Mouse (Mus musculus): ENCODE measurements around the gene Tesk1. TPM values are rescaled to one million over a fixed set of nuclear protein-coding genes. Genes with fewer than 3 reads are reported as not detected.
"Not testable (repeated sequence)": the region's sequence is repeated elsewhere in the genome, so short reads cannot be mapped to it uniquely, and the experiment has no call there.

Tesk1 gene
- total and polyA plus RNA-seq, 2 experiments from 2014 or later, result 5.1 to 55.5 TPM

- no peak for TF ChIP-seq CTCF (IDR thresholded peaks at IDR 0.05; ENCODE audit: low read depth)
- no peak for TF ChIP-seq EP300 (IDR thresholded peaks at IDR 0.05; ENCODE audit: low read depth)
- Histone ChIP-seq H3K4me3 (ENCODE audit: low read depth, low read length) (no peak overlapping the region), H3K27me3 (ENCODE audit: control insufficient read depth, insufficient read depth, low read length) (no peaks in the 10 kb centered on the region), H3K27ac (ENCODE audit: low read depth) (no peak overlapping the region), H3K9me3 (replicated peaks; ENCODE audit: control insufficient read depth, low read length) (no peaks in the 10 kb centered on the region), H3K9ac (replicated peaks; ENCODE audit: low read depth, low read length) (no peak overlapping the region), H3K36me3 (replicated peaks; ENCODE audit: control insufficient read depth, insufficient read depth, low read length) (no peaks in the 10 kb centered on the region), H3K4me2 (ENCODE audit: low read depth, low read length) (no peak overlapping the region), H3K4me1 (ENCODE audit: control insufficient read depth, insufficient read depth) (no peaks in the 10 kb centered on the region)
- ATAC-seq (ENCODE audit: insufficient read depth, low read depth), result no peak
- WGBS, result 78% methylated on average over 5 of the region's 5 CpGs
- DNase-seq (ENCODE audit: low spot score), result no peak
These were observed 39.2 kb downstream of the Tesk1 start for GRCm38 (mm10) chr4:43480985-43481384.

DNA sequence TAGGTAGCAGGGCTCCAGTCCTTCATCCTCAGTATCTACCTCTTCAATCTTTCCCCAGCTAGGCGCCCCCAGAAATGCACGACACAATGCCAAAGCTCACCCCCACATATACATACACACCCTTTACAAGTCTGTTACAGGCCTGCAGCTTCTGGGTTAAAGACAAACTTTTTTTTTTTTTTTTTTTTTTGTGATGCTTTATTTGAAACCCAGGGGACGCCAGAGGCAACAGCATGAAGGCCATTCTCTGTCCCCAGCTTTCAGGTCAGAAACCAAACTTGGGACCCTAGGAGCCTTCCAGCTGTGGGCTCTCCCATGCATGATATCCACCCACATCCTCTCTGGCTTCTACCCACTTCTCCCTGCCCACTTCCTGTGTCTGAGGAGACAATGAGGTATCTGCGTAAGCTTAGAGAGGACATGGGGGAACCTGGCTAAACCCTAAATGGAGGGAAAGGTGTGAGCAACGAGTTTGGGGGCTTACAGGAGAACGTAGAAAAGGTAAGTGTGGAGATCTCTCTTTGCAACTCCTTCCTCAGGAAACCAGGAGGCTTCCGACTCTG is 40.2 kb downstream of the Tesk1 start:
- 58% methylated on average over 7 of the region's 7 CpGs for WGBS
- H3K4me3 ChIP-seq (ENCODE audit: low read depth, low read length), result peak overlapping the region; percentile 15; the same call in 1 of the 2 replicates
- H3K27ac ChIP-seq (ENCODE audit: low read depth), result no peak overlapping the region; the same call in 1 of the 2 replicates
- no peaks in the 10 kb centered on the region for H3K36me3 ChIP-seq (replicated peaks; ENCODE audit: control insufficient read depth, insufficient read depth, low read length)
- TF ChIP-seq CTCF (IDR thresholded peaks at IDR 0.05; ENCODE audit: low read depth) (no peak), EP300 (IDR thresholded peaks at IDR 0.05; ENCODE audit: low read depth) (no peak)
- ATAC-seq (ENCODE audit: insufficient read depth, low read depth) (no peak), DNase-seq (ENCODE audit: low spot score) (no peak)
- H3K9ac ChIP-seq (replicated peaks; ENCODE audit: low read depth, low read length), result no peak overlapping the region
- no peaks in the 10 kb centered on the region for H3K27me3 ChIP-seq (ENCODE audit: control insufficient read depth, insufficient read depth, low read length)
- H3K4me2 ChIP-seq (ENCODE audit: low read depth, low read length), result peak overlapping the region; percentile 25; the same call in 1 of the 2 replicates
- H3K9me3 ChIP-seq (replicated peaks; ENCODE audit: control insufficient read depth, low read length), result no peaks in the 10 kb centered on the region
- H3K4me1 ChIP-seq (ENCODE audit: control insufficient read depth, insufficient read depth), result no peaks in the 10 kb centered on the region

- Histone ChIP-seq H3K4me2 (ENCODE audit: low read depth, low read length) (peak overlapping the region; percentile 25; the same call in 1 of the 2 replicates), H3K4me3 (ENCODE audit: low read depth, low read length) (peak overlapping the region; percentile 15; the same call in 1 of the 2 replicates), H3K27ac (ENCODE audit: low read depth) (no peak overlapping the region; the same call in 1 of the 2 replicates), H3K9me3 (replicated peaks; ENCODE audit: control insufficient read depth, low read length) (no peaks in the 10 kb centered on the region), H3K9ac (replicated peaks; ENCODE audit: low read depth, low read length) (no peak overlapping the region; the same call in 1 of the 2 replicates), H3K4me1 (ENCODE audit: control insufficient read depth, insufficient read depth) (no peaks in the 10 kb centered on the region), H3K36me3 (replicated peaks; ENCODE audit: control insufficient read depth, insufficient read depth, low read length) (no peaks in the 10 kb centered on the region), H3K27me3 (ENCODE audit: control insufficient read depth, insufficient read depth, low read length) (no peaks in the 10 kb centered on the region)
- TF ChIP-seq CTCF (IDR thresholded peaks at IDR 0.05; ENCODE audit: low read depth), result no peak
- TF ChIP-seq EP300 (IDR thresholded peaks at IDR 0.05; ENCODE audit: low read depth), result no peak
- no peak for DNase-seq (ENCODE audit: low spot score)
- 54% methylated on average over 10 of the region's 10 CpGs for WGBS
- ATAC-seq (ENCODE audit: insufficient read depth, low read depth), result no peak
These were observed 40.9 kb downstream of the Tesk1 start for GRCm38 (mm10) chr4:43482591-43482990.

- Histone ChIP-seq H3K9me3 (replicated peaks; ENCODE audit: control insufficient read depth, low read length) (no peaks in the 10 kb centered on the region), H3K27me3 (ENCODE audit: control insufficient read depth, insufficient read depth, low read length) (no peaks in the 10 kb centered on the region), H3K4me2 (ENCODE audit: low read depth, low read length) (peak within 1 kb of the TSS; percentile 25; the same call in 1 of the 2 replicates), H3K9ac (replicated peaks; ENCODE audit: low read depth, low read length) (no peak within 1 kb of the TSS; the same call in 1 of the 2 replicates), H3K4me1 (ENCODE audit: control insufficient read depth, insufficient read depth) (no peaks in the 10 kb centered on the region), H3K27ac (ENCODE audit: low read depth) (no peak within 1 kb of the TSS; the same call in 1 of the 2 replicates), H3K36me3 (replicated peaks; ENCODE audit: control insufficient read depth, insufficient read depth, low read length) (no peaks in the 10 kb centered on the region), H3K4me3 (ENCODE audit: low read depth, low read length) (peak within 1 kb of the TSS; percentile 15; the same call in 1 of the 2 replicates)
- DNase-seq (ENCODE audit: low spot score), result no peak
- ATAC-seq (ENCODE audit: insufficient read depth, low read depth), result no peak
- TF ChIP-seq EP300 (IDR thresholded peaks at IDR 0.05; ENCODE audit: low read depth) (no peak), CTCF (IDR thresholded peaks at IDR 0.05; ENCODE audit: low read depth) (no peak)
- 56% methylated on average over 12 of the region's 12 CpGs for WGBS
These were observed 41.9 kb downstream of the Tesk1 start, which contains the start of gene Sit1 for GRCm38 (mm10) chr4:43483535-43484091. Gene Sit1, minus strand, starts transcription at chr4:43483734.

GRCm38 (mm10) chr4:43485666-43486065 is 43.9 kb downstream of the Tesk1 start:
- not testable (repeated sequence) for H3K4me2 ChIP-seq (ENCODE audit: low read depth, low read length); H3K36me3 ChIP-seq (replicated peaks; ENCODE audit: control insufficient read depth, insufficient read depth, low read length); H3K9me3 ChIP-seq (replicated peaks; ENCODE audit: control insufficient read depth, low read length); DNase-seq (ENCODE audit: low spot score); ATAC-seq (ENCODE audit: insufficient read depth, low read depth); H3K9ac ChIP-seq (replicated peaks; ENCODE audit: low read depth, low read length); H3K4me3 ChIP-seq (ENCODE audit: low read depth, low read length); H3K27ac ChIP-seq (ENCODE audit: low read depth); H3K4me1 ChIP-seq (ENCODE audit: control insufficient read depth, insufficient read depth); H3K27me3 ChIP-seq (ENCODE audit: control insufficient read depth, insufficient read depth, low read length)
- peak; percentile 7; the same call in 1 of the 2 replicates for TF ChIP-seq CTCF (IDR thresholded peaks at IDR 0.05; ENCODE audit: low read depth)
- 89% methylated on average over 5 of the region's 5 CpGs for WGBS
